ENCODE assay signal across 21 mouse cellular contexts in the genomic region with DNA sequence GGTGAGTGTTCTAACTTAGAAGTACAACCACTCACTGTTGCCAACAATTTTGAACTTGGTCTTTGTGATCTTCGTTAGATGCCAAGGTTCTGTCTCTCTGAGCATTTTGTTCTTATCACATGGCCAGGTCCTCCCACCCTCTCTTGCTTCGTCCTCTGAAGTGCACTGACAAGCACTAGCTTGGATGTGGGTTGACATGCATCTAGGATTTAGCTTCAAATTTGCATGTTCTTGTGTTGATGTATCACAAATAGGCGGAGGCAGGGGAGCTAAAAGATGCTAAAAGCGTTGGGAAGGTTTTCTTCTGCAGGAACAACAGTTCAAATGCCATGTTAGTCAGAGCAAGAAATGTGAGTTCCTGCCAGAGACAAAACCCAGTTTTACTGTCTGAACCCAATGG. TPM values are rescaled to one million over a fixed set of nuclear protein-coding genes. Genes with fewer than 3 reads are reported as not detected.
DNase-seq lines count a peak whose midpoint lies in the region; TF ChIP-seq lines count a peak whose summit lies in the region.
"Had no signal": no experiment of that assay in that cellular context is flagged by ENCODE, and none has a peak within 500 bp of the region (broad histone marks: within the 10 kb centered on the region; RNA-seq: fewer than 3 reads in every experiment).

No protein-coding gene starts in this region.

- no peaks in the 10 kb centered on the region for H3K79me2 ChIP-seq in CH12.LX (replicated peaks; ENCODE audit: control insufficient read depth, extremely low read depth, insufficient read depth, poor library complexity, severe bottlenecking)

- TF ChIP-seq EP300 in CH12.LX (IDR thresholded peaks at IDR 0.05; ENCODE audit: low read length) = no peak

- no peak for TF ChIP-seq RAD21 in CH12.LX (IDR thresholded peaks at IDR 0.05; ENCODE audit: low read depth, low read length)

- no peak for TF ChIP-seq CTCF in left cerebral cortex, adult 2 months (IDR thresholded peaks at IDR 0.05)
- TF ChIP-seq CTCF in CH12.LX (conservative IDR thresholded peaks at IDR 0.05 in 1 of 2, IDR thresholded peaks at IDR 0.05 in 1 of 2; ENCODE audit: low read depth in 2 of 2, low read length in 2 of 2) = no peak

- dilution Hi-C loops in CH12.LX (cut with MboI; ENCODE audit: extremely low pct_ligation_motif_present, extremely low pct_unique_long_range_greater_than_20kb, low sequenced_read_pairs) = no loop called here

- no peaks in the 10 kb centered on the region for H3K36me3 ChIP-seq in CH12.LX (replicated peaks in 1 of 2; ENCODE audit: control insufficient read depth in 1 of 2, insufficient read depth in 1 of 2, low read length in 1 of 2)
- H3K36me3 ChIP-seq: embryonic facial prominence, embryonic 10.5 days; embryonic facial prominence, embryonic 12.5 days; forebrain, embryonic 15.5 days; G1E had no signal

- H3K4me3 ChIP-seq in left cerebral cortex, adult 2 months = no peak overlapping the region
- H3K4me3 ChIP-seq in CH12.LX (replicated peaks in 1 of 3; ENCODE audit: low read depth in 2 of 3, low read length in 2 of 3, poor library complexity in 1 of 3) = no peak overlapping the region
- H3K4me3 ChIP-seq: embryonic facial prominence, embryonic 10.5 days; embryonic facial prominence, embryonic 12.5 days; forebrain, embryonic 13.5 days; forebrain, embryonic 15.5 days had no signal

- in situ Hi-C loops in CH12.LX (cut with MboI; ENCODE audit: low pct_ligation_motif_present, low pct_unique_long_range_greater_than_20kb, low sequenced_read_pairs) = loop anchor here (10.0 kb wide), 1 partner anchor 117 kb away; no protein-coding TSS in a partner anchor

- intact Hi-C loops in left cerebral cortex, adult 2 months (cut with DNase I) = loop anchor here (5.0 kb wide), 2 partner anchors 125 to 190 kb away; no protein-coding TSS in a partner anchor
- intact Hi-C loops in left cerebral cortex, postnatal 10 days (cut with DNase I) = no loop called here

- H3K27me3 ChIP-seq in CH12.LX (replicated peaks) = no peaks in the 10 kb centered on the region
- H3K27me3 ChIP-seq: embryonic facial prominence, embryonic 12.5 days; forebrain, embryonic 15.5 days; Patski had no signal

- no peak overlapping the region for H3K4me2 ChIP-seq in CH12.LX (ENCODE audit: insufficient read depth, low read depth, poor library complexity, severe bottlenecking)
- H3K4me2 ChIP-seq: embryonic facial prominence, embryonic 12.5 days; forebrain, embryonic 13.5 days; forebrain, embryonic 15.5 days had no signal

- H3K27ac ChIP-seq in left cerebral cortex, adult 2 months = peak overlapping the region; percentile 61; the same call in 1 of the 2 replicates
- no peak overlapping the region for H3K27ac ChIP-seq in CH12.LX (ENCODE audit: insufficient read depth, low read depth)
- H3K27ac ChIP-seq: embryonic facial prominence, embryonic 10.5 days; embryonic facial prominence, embryonic 12.5 days; forebrain, embryonic 13.5 days; forebrain, embryonic 15.5 days had no signal

- H3K9me3 ChIP-seq in CH12.LX (replicated peaks; ENCODE audit: low read length) = no peaks in the 10 kb centered on the region
- H3K9me3 ChIP-seq: embryonic facial prominence, embryonic 10.5 days; embryonic facial prominence, embryonic 12.5 days; forebrain, embryonic 13.5 days; forebrain, embryonic 15.5 days; G1E had no signal

- no peak for TF ChIP-seq POLR2A in CH12.LX (IDR thresholded peaks at IDR 0.05; ENCODE audit: low read depth, low read length)

- H3K9ac ChIP-seq in CH12.LX (ENCODE audit: insufficient read depth, low read depth) = no peak overlapping the region
- H3K9ac ChIP-seq: embryonic facial prominence, embryonic 12.5 days; forebrain, embryonic 13.5 days; forebrain, embryonic 15.5 days; forebrain, postnatal 0 days had no signal

- peaks cover 40 to 76% of the 10 kb centered on the region in 2 experiments for H3K4me1 ChIP-seq in CH12.LX (ENCODE audit: control insufficient read depth in 1 of 2, insufficient read depth in 2 of 2)
- H3K4me1 ChIP-seq: embryonic facial prominence, embryonic 12.5 days had no signal

- DNase-seq in left cerebral cortex, adult 2 months (ENCODE audit: extremely low spot score in 1 of 2, low spot score in 2 of 2) = no peak
- DNase-seq in left cerebral cortex, postnatal 10 days (ENCODE audit: extremely low spot score in 1 of 2, low spot score in 2 of 2) = no peak
- no peak for DNase-seq in CH12.LX (ENCODE audit: extremely low read depth)
- DNase-seq in brain, adult 2 months (ENCODE audit: low read depth, low spot score) = peak; percentile 67
- no peak for DNase-seq in embryo, embryonic 10.5 days (ENCODE audit: low spot score)
- DNase-seq: adrenal gland, adult 8-10 months; adrenal gland, postnatal 14 days; adrenal gland, postnatal 36 days; cerebellum, adult 11 months; cerebellum, adult 18-20 months; cerebellum, adult 8-10 months; cerebellum, adult 9-11 months; cerebellum, postnatal 14 days; cerebellum, postnatal 36 days; forebrain, postnatal 0 days had no signal

TF ChIP-seq in CH12.LX, 34 proteins besides CTCF, POLR2A, EP300 and RAD21:
- no peak for TF ChIP-seq CHD2 (IDR thresholded peaks at IDR 0.05; ENCODE audit: low read length)
- 0 out of 2 replicates have a peak, but pooled peaks have one; percentile 7 for TF ChIP-seq BHLHE40 (IDR thresholded peaks at IDR 0.05; ENCODE audit: low read depth, low read length)
- TF ChIP-seq ELF1 (IDR thresholded peaks at IDR 0.05; ENCODE audit: low read depth, low read length) = no peak
- TF ChIP-seq MEF2A (IDR thresholded peaks at IDR 0.05; ENCODE audit: borderline replicate concordance, low read depth, low read length) = 0 out of 2 replicates have a peak, but pooled peaks have one; percentile 16
- TF ChIP-seq POLR2AphosphoS2 (IDR thresholded peaks at IDR 0.05; ENCODE audit: low read depth, low read length) = no peak

RNA-seq across cellular contexts. Expression of a gene that starts 12.1 kb away (rescaled TPM):
- 100 to 1,000 TPM; 185 to 189 TPM for total RNA-seq in left cerebral cortex, adult 2 months (2021)
- 100 to 1,000 TPM; 105 to 106 TPM for total RNA-seq in left cerebral cortex, postnatal 10 days (2021)
- 81.1 and 95.6 TPM in 2 replicates for total RNA-seq in CH12.LX (2012; rRNA removed)
- total RNA-seq in CH12.LX (2014; rRNA removed) = 57.7 and 60.8 TPM in 2 replicates
- 66.6 and 76.5 TPM in 2 replicates for polyA plus RNA-seq in CH12.LX (2012; ENCODE audit: insufficient read length, low read depth)
